Mouse (Mus musculus): ENCODE results near the gene Kcnk3. TPM values are rescaled to one million over a fixed set of nuclear protein-coding genes. Genes with fewer than 3 reads are reported as not detected.

Gene Kcnk3
- polyA plus RNA-seq, 1 experiment from 2014 or later = 28.9 TPM

DNA sequence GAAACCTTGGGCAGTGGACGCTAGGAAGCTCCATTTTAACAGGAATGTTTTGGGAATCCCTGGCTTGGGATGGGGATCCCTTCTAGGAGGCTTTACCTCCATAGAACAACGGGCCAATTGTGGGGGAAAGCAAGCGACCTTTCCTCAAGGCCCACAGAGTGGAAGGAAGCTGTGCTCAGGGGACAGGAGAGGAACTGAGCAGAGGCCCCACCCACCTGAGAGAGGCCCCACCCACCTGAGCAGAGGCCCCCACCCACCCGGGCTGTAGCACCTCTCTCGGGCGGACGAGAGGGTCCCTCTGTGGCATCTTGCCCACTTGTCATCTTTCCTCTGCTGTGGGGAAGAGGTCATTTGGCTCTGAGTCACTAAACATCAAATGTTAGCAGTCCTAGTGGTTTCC lies 49.0 kb downstream of the Kcnk3 start:
- no peak overlapping the region for H3K4me2 ChIP-seq
- no peak for ATAC-seq (ENCODE audit: extremely low read depth, insufficient number of reproducible peaks, low FRiP score, low TSS enrichment)
- 38% methylated on average over 7 of the region's 7 CpGs for WGBS
- H3K4me1 ChIP-seq = peaks cover 4% of the 10 kb centered on the region; the same call in 1 of the 2 replicates
- no peaks in the 10 kb centered on the region for H3K9me3 ChIP-seq
- H3K36me3 ChIP-seq = no peaks in the 10 kb centered on the region
- no peak overlapping the region for H3K4me3 ChIP-seq
- H3K27ac ChIP-seq (replicated peaks) = no peak overlapping the region
- no peak overlapping the region for H3K9ac ChIP-seq
- H3K27me3 ChIP-seq (replicated peaks) = peaks cover 7% of the 10 kb centered on the region; the same call in 1 of the 2 replicates

DNA sequence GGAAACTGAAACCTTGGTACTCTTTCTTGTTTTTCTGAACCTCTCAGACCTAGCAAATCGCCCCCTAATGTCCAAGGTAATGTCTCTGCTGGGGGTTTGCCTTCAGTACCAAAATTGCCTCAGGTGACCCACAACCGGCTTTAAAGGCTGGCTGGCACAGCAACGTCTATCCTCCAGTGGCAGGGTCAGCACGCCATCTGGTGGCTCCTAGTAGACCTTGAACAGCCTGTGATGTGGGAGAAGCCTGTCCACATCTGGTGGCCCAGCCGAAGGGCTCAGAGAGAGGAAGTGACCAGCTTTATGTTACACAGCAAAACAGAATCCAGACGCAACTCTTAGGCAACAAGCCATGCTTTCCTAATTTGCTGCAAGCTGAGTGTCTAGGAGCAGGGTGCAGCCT lies 50.1 kb downstream of the Kcnk3 start:
- Histone ChIP-seq H3K9ac (no peak overlapping the region), H3K9me3 (no peaks in the 10 kb centered on the region), H3K27ac (replicated peaks) (no peak overlapping the region), H3K4me3 (no peak overlapping the region), H3K4me1 (peaks cover 5% of the 10 kb centered on the region), H3K36me3 (no peaks in the 10 kb centered on the region), H3K27me3 (replicated peaks) (peaks cover 12% of the 10 kb centered on the region; the same call in 1 of the 2 replicates), H3K4me2 (no peak overlapping the region)
- no peak for ATAC-seq (ENCODE audit: extremely low read depth, insufficient number of reproducible peaks, low FRiP score, low TSS enrichment)
- 4% methylated on average over 6 of the region's 6 CpGs for WGBS

DNA sequence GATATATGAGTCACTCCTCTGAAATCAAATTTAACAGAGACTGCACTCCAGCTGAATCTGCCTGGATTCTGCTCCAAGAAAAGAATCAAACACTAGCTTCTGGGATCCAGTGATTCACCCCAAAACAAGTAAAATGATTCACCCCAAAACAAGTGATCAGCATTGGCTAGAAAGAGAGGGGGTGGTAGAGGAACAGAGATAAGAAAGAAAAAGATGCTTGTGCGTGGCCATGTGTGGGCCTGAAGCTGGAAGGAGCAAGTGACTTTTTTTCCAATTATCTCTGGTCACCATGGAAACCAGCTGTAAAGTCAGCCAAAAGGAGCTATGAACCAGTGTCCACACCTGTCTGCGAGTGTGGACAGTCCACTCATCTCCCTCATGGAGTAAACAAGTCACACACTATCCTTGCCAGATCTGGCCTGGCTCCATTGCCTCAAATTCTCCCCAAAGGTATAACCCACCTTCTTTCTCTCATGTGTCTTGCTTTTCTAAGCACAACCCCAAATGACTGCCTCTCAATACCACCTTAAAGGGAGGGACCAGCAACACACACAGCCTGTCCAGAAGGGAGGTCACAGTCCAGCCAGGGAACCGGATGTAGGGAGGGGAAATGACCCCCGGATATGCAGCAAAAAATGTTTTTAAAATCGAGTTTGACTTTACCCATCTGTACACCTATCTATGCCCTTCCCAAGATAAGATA lies 55.7 kb downstream of the Kcnk3 start:
- H3K27ac ChIP-seq (replicated peaks) = peak overlapping the region; percentile 60

DNA sequence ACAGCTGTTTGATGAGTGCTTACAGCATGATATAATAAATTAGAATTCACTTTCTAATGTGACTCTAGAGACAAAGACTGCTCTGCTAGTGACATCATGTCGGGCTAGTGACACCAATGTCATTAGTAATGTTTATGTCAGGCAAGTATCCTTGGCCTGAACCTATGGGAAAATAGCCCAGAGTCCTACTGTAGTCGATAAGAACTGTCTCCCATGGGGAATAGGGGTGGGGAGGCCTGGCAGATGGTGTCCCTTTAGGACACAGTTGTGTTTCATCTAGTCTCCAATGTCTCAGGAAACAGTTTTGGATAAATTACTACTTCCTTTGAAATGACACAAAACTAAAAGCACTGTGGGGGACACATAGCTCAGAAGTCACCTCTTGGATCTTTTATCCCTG lies 58.1 kb downstream of the Kcnk3 start:
- Histone ChIP-seq H3K4me1 (peaks cover 48% of the 10 kb centered on the region), H3K27me3 (replicated peaks) (0 out of 2 replicates have a peak, but pooled peaks cover 4% of the 10 kb centered on the region), H3K4me3 (no peak overlapping the region), H3K27ac (replicated peaks) (no peak overlapping the region), H3K36me3 (no peaks in the 10 kb centered on the region), H3K9me3 (no peaks in the 10 kb centered on the region), H3K4me2 (no peak overlapping the region), H3K9ac (no peak overlapping the region)
- 62% methylated on average over 2 of the region's 2 CpGs for WGBS
- ATAC-seq (ENCODE audit: extremely low read depth, insufficient number of reproducible peaks, low FRiP score, low TSS enrichment) = no peak

More for the DNA sequence above, 55.7 kb downstream of the Kcnk3 start:
- H3K36me3 ChIP-seq = no peaks in the 10 kb centered on the region
- no peak overlapping the region for H3K4me2 ChIP-seq
- H3K4me1 ChIP-seq = peaks cover 33% of the 10 kb centered on the region
- no peak overlapping the region for H3K4me3 ChIP-seq
- H3K9me3 ChIP-seq = no peaks in the 10 kb centered on the region
- no peak overlapping the region for H3K9ac ChIP-seq
- H3K27me3 ChIP-seq (replicated peaks) = peaks cover 11% of the 10 kb centered on the region; the same call in 1 of the 2 replicates
- WGBS = 34% methylated on average over 5 of the region's 5 CpGs
- ATAC-seq (ENCODE audit: extremely low read depth, insufficient number of reproducible peaks, low FRiP score, low TSS enrichment) = no peak

DNA sequence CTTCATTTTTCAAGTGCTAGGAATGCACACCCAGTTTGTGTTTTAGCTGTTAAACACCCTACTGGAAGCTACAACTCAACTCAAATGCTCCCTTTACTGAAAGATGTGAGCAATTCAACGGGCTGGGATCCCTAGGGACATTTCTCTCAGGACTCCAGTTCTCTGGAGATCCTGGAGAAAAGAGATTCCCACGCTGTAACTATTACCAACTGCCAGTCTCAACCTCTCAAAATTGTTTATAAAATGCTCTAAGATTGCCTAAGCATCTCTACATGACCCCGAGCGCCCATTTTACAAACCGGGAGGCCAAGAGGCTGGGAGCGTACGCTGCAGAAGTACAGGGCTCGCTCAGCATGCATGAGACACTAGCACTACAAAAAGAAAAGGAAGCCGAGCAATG lies 59.4 kb downstream of the Kcnk3 start:
- 15% methylated on average over 9 of the region's 9 CpGs for WGBS

DNA sequence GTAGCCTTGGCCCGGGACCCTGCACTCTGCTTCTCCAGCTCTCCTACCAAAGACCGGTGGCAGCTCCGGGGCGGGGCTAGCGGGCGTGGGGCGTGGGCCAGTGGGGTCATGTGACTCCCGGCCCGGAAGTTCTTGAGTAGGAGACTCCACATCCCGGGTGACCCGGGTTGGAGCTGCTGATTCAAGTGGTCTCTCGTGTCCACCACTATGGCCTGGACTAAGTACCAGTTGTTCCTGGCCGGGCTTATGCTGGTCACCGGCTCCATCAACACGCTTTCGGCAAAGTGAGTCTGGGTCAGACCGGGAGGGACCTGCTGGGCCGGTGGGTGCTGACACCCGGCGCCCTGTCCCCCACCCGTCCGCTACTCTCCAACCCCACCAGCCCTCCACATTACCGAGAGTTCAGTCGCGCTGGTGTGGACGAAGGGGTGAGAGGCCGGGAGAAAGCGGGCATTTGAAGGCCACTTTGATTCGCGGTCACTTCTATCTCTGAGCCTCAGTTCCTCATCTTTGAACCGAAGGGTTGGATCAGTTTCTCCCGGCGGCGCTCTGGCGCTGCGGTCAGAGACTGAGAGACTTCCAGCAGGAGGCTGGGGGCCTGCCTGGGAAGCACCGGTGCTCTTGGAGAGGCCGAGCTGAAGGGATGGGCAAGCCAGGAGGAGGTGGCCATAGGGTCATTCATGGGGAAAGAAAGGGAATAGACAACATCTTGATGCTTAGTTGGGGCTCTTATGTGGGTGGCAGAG lies 60.0 kb downstream of the Kcnk3 start, which contains the start of gene Slc35f6:
Gene Slc35f6, plus strand, starts transcription at position 119 of the 746 bp plus-strand sequence.
- peak; percentile 88 for ATAC-seq (ENCODE audit: extremely low read depth, insufficient number of reproducible peaks, low FRiP score, low TSS enrichment)
- Histone ChIP-seq H3K9me3 (no peaks in the 10 kb centered on the region), H3K4me1 (peaks cover 51% of the 10 kb centered on the region), H3K27me3 (replicated peaks) (no peaks in the 10 kb centered on the region), H3K4me3 (peak within 1 kb of the TSS; percentile 96), H3K9ac (peak within 1 kb of the TSS; percentile 92), H3K4me2 (peak within 1 kb of the TSS; percentile 79), H3K27ac (replicated peaks) (peak within 1 kb of the TSS; percentile 73), H3K36me3 (peaks cover 14% of the 10 kb centered on the region; the same call in 1 of the 2 replicates)
- WGBS = under 1% methylated on average over 38 of the region's 38 CpGs

More for the DNA sequence above, 59.4 kb downstream of the Kcnk3 start:
- Histone ChIP-seq H3K4me1 (peaks cover 53% of the 10 kb centered on the region), H3K9ac (peak overlapping the region; percentile 92), H3K27ac (replicated peaks) (peak overlapping the region; percentile 73), H3K9me3 (no peaks in the 10 kb centered on the region), H3K36me3 (peaks cover 8% of the 10 kb centered on the region; the same call in 1 of the 2 replicates), H3K4me2 (peak overlapping the region; percentile 79), H3K27me3 (replicated peaks) (0 out of 2 replicates have a peak, but pooled peaks cover 1% of the 10 kb centered on the region), H3K4me3 (peak overlapping the region; percentile 96)
- no peak for ATAC-seq (ENCODE audit: extremely low read depth, insufficient number of reproducible peaks, low FRiP score, low TSS enrichment)

DNA sequence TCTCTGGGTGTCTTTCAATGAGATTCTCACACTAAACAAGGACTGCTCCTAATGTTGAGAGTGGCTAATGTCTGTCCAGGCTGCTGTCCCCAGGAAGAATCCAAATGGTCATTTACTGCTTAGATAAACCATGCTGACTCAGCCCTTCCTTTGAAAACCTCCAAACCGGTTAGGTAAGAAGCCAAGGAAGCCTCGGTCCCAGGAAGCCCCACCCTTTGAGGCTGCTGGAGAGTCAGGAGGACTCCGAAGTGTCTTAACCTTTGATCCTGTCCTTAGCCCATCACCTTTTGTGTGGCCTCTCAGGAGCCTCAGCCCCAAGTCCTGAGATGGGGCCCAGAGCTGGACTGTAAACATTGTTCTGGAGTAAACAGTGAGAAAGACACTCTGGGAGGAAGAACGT lies 61.6 kb downstream of the Kcnk3 start:
- ATAC-seq (ENCODE audit: extremely low read depth, insufficient number of reproducible peaks, low FRiP score, low TSS enrichment) = no peak
- H3K4me3 ChIP-seq = no peak overlapping the region
- H3K4me2 ChIP-seq = peak overlapping the region; percentile 79; the same call in 1 of the 2 replicates
- 62% methylated on average over 4 of the region's 4 CpGs for WGBS
- H3K27me3 ChIP-seq (replicated peaks) = no peaks in the 10 kb centered on the region
- H3K4me1 ChIP-seq = peaks cover 36% of the 10 kb centered on the region
- no peak overlapping the region for H3K27ac ChIP-seq (replicated peaks)
- no peak overlapping the region for H3K9ac ChIP-seq
- H3K9me3 ChIP-seq = no peaks in the 10 kb centered on the region
- H3K36me3 ChIP-seq = peaks cover 20% of the 10 kb centered on the region; the same call in 1 of the 2 replicates

DNA sequence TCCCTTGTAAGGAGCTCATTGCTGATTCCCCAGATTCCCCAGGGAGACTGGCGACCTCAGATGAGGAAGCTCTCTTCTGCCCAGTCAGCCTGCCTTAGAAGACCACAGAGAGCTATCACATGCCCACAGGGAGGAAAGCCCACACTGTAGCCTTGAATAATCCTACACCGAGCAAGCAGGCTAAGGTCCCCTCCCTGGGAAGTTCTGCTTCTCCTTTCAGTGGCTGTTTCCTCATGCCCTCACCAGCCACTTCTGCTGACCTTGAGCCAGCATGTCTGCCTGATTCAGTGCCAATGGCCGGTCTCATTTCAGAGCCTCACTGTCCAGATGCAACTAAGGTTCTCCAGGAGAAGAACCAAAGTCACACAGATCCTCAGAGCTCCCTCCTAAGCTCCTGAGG lies 62.8 kb downstream of the Kcnk3 start:
- 70% methylated on average over 3 of the region's 3 CpGs for WGBS
- Histone ChIP-seq H3K4me3 (no peak overlapping the region), H3K36me3 (peaks cover 31% of the 10 kb centered on the region), H3K4me2 (no peak overlapping the region), H3K9ac (peak overlapping the region; percentile 47; the same call in 1 of the 2 replicates), H3K9me3 (no peaks in the 10 kb centered on the region), H3K27ac (replicated peaks) (no peak overlapping the region), H3K27me3 (replicated peaks) (no peaks in the 10 kb centered on the region), H3K4me1 (peaks cover 43% of the 10 kb centered on the region)
- no peak for ATAC-seq (ENCODE audit: extremely low read depth, insufficient number of reproducible peaks, low FRiP score, low TSS enrichment)

DNA sequence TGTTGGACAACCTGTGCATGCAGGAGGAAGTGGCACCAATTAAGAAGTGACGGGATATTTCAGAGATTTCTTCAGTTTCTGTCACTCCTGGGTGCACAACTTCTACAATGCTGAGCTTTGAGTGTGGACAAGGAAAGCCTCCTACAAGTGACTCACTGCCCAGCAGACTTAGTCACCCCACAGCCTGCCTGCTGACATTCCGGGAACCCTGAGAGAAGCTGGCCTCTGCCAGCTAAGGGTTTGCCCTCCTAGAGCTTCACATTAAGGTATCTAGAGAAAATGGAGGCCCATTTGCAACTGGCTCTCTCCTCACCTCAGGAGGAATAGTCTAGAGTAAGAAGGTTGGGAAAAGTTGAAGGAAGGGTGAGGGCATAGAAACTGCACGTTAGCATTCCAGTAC lies 63.6 kb downstream of the Kcnk3 start:
- H3K4me1 ChIP-seq = peaks cover 43% of the 10 kb centered on the region
- H3K9me3 ChIP-seq = no peaks in the 10 kb centered on the region
- no peaks in the 10 kb centered on the region for H3K27me3 ChIP-seq (replicated peaks)
- ATAC-seq (ENCODE audit: extremely low read depth, insufficient number of reproducible peaks, low FRiP score, low TSS enrichment) = no peak
- peaks cover 39% of the 10 kb centered on the region for H3K36me3 ChIP-seq
- H3K4me2 ChIP-seq = no peak overlapping the region
- 79% methylated on average over 3 of the region's 3 CpGs for whole genome bisulfite sequencing
- H3K9ac ChIP-seq = no peak overlapping the region
- H3K27ac ChIP-seq (replicated peaks) = no peak overlapping the region
- no peak overlapping the region for H3K4me3 ChIP-seq

DNA sequence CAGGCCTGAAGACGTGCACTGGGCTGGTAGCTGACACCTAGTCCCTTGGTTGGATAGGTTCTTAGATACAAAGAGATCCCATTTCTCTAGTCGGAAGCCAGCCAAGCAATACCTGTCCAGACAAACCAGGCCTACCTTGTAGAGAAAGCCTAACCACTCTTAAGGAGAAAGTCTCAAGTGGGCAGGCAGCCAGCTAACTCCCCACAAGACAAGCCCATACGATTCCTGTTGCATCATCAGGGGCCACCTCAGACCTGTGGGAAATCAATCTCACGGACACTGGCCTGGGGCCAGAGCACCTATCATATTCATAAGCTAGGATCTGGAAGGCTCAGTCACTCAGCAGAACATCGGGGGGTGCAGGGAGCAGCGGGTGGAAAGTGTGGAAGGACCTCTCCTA lies 65.3 kb downstream of the Kcnk3 start:
- no peak for ATAC-seq (ENCODE audit: extremely low read depth, insufficient number of reproducible peaks, low FRiP score, low TSS enrichment)
- H3K36me3 ChIP-seq = peaks cover 56% of the 10 kb centered on the region
- no peak overlapping the region for H3K27ac ChIP-seq (replicated peaks)
- no peaks in the 10 kb centered on the region for H3K27me3 ChIP-seq (replicated peaks)
- WGBS = 87% methylated on average over 6 of the region's 6 CpGs
- H3K4me2 ChIP-seq = no peak overlapping the region
- no peak overlapping the region for H3K9ac ChIP-seq
- peaks cover 36% of the 10 kb centered on the region for H3K4me1 ChIP-seq
- no peaks in the 10 kb centered on the region for H3K9me3 ChIP-seq
- H3K4me3 ChIP-seq = no peak overlapping the region

DNA sequence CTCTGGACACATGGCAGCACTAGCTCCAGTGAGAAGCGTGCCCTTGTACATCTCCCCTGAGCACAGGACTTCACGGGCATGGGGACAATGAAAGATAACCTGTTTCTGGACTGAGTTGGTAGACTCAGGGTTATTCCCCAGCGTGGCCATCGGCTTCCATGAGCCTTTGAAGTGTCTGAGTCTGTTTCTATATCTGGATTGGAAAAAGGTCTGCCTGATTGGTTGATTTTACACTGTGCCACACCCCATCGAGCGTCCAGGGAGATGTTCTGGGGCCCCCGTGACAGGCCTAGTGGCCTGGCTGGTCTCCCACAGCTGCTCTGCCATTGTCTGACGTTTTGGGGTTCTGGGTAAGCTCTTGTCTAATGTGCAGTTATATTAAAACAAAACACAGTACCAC lies 67.1 kb downstream of the Kcnk3 start:
- Histone ChIP-seq H3K27ac (replicated peaks) (no peak overlapping the region), H3K9me3 (no peaks in the 10 kb centered on the region), H3K27me3 (replicated peaks) (no peaks in the 10 kb centered on the region), H3K9ac (no peak overlapping the region), H3K36me3 (peaks cover 62% of the 10 kb centered on the region), H3K4me1 (peaks cover 23% of the 10 kb centered on the region), H3K4me3 (no peak overlapping the region), H3K4me2 (no peak overlapping the region)
- no peak for ATAC-seq (ENCODE audit: extremely low read depth, insufficient number of reproducible peaks, low FRiP score, low TSS enrichment)
- 57% methylated on average over 8 of the region's 8 CpGs for WGBS
